Mouse (Mus musculus): ENCODE measurements around the gene Qrich2. TPM values are rescaled to one million over a fixed set of nuclear protein-coding genes. Genes with fewer than 3 reads are reported as not detected.

The Qrich2 gene
- polyA plus RNA-seq, 1 experiment from 2014 or later = not detected

DNA sequence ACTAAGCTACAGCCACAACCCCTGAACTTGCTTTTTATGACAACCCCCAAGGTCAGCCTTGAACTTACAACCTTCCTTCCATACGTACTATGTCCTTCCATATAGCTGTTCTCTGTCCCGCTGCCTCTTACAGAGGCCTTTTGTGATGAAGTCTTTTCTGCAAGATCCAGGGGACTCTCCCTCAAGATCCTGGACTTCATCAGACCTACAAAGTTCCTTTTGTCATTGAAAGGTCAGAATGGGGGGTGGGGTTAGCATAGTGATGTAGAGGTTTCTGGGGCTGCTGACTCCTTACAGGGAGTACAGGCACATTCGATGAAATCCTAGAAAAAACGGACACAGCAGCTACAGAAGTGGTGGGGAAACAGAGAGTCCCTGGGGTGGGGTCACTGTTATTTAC is 6.3 kb downstream of the Qrich2 start:
- no peak for ATAC-seq (ENCODE audit: low read depth)
- WGBS = 63% methylated on average over 4 of the region's 4 CpGs
- no peak overlapping the region for H3K4me3 ChIP-seq (ENCODE audit: low read length)

DNA sequence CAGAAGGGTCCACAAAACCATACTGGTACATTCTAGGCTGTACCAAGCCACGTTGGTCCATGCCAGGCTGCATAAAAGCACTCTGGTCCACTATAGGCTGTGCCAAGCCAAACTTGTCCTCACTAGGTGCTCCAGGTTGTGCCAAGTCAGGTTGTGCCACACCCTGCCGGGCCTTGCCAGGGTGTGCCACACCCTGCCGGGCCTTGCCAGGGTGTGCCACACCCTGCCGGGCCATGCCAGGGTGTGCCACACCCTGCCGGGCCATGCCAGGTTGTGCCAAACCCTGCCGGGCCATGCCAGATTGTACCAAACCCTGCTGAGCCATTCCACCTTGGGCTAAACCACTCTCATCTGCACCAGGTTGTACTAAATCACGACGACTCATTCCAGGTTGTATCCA is 9.8 kb downstream of the Qrich2 start:
- Histone ChIP-seq H3K27me3 (ENCODE audit: control insufficient read depth, insufficient read depth, low read depth, low read length) (no peaks in the 10 kb centered on the region), H3K9ac (ENCODE audit: low read length) (no peak overlapping the region), H3K4me2 (ENCODE audit: low read depth, low read length) (no peak overlapping the region), H3K36me3 (ENCODE audit: control insufficient read depth, insufficient read depth, low read length) (no peaks in the 10 kb centered on the region), H3K27ac (ENCODE audit: low read length) (no peak overlapping the region), H3K4me1 (replicated peaks; ENCODE audit: control insufficient read depth, insufficient read depth, low read length) (no peaks in the 10 kb centered on the region), H3K4me3 (ENCODE audit: low read length) (no peak overlapping the region), H3K9me3 (ENCODE audit: control insufficient read depth, low read length) (no peaks in the 10 kb centered on the region)
- 77% methylated on average over 8 of the region's 8 CpGs for WGBS
- no peak for ATAC-seq (ENCODE audit: low read depth)

More for the DNA sequence above, 6.3 kb downstream of the Qrich2 start:
- Histone ChIP-seq H3K4me1 (replicated peaks; ENCODE audit: control insufficient read depth, insufficient read depth, low read length) (no peaks in the 10 kb centered on the region), H3K27me3 (ENCODE audit: control insufficient read depth, insufficient read depth, low read depth, low read length) (no peaks in the 10 kb centered on the region), H3K9ac (ENCODE audit: low read length) (no peak overlapping the region), H3K36me3 (ENCODE audit: control insufficient read depth, insufficient read depth, low read length) (no peaks in the 10 kb centered on the region), H3K27ac (ENCODE audit: low read length) (no peak overlapping the region), H3K9me3 (ENCODE audit: control insufficient read depth, low read length) (no peaks in the 10 kb centered on the region), H3K4me2 (ENCODE audit: low read depth, low read length) (no peak overlapping the region)

DNA sequence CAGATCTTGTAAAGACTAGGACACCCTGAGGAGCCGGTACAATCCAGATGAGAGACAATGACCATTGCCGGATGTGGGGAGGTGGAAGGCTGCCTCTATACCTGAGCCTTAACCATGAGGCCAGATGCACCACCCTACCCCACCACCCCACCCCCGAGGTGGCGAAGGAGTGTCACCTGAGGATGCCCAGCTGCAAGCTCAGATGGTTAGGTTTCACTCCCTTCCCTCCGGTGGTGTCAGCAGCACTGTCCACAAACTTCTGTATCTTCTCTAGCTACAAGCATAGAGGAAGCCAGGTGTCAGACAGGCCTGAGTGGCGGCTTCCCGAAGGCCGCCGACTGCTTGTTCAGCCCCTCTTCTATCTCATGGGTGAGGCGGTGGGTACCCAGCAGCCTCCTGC is 12.2 kb downstream of the Qrich2 start:
- ATAC-seq (ENCODE audit: low read depth) = 0 out of 2 replicates have a peak, but pooled peaks have one; percentile 28
- H3K4me1 ChIP-seq (replicated peaks; ENCODE audit: control insufficient read depth, insufficient read depth, low read length) = no peaks in the 10 kb centered on the region
- WGBS = 85% methylated on average over 10 of the region's 10 CpGs
- no peaks in the 10 kb centered on the region for H3K27me3 ChIP-seq (ENCODE audit: control insufficient read depth, insufficient read depth, low read depth, low read length)
- H3K27ac ChIP-seq (ENCODE audit: low read length) = no peak overlapping the region
- no peaks in the 10 kb centered on the region for H3K9me3 ChIP-seq (ENCODE audit: control insufficient read depth, low read length)
- no peak overlapping the region for H3K9ac ChIP-seq (ENCODE audit: low read length)
- H3K4me2 ChIP-seq (ENCODE audit: low read depth, low read length) = no peak overlapping the region
- H3K36me3 ChIP-seq (ENCODE audit: control insufficient read depth, insufficient read depth, low read length) = no peaks in the 10 kb centered on the region
- no peak overlapping the region for H3K4me3 ChIP-seq (ENCODE audit: low read length)

DNA sequence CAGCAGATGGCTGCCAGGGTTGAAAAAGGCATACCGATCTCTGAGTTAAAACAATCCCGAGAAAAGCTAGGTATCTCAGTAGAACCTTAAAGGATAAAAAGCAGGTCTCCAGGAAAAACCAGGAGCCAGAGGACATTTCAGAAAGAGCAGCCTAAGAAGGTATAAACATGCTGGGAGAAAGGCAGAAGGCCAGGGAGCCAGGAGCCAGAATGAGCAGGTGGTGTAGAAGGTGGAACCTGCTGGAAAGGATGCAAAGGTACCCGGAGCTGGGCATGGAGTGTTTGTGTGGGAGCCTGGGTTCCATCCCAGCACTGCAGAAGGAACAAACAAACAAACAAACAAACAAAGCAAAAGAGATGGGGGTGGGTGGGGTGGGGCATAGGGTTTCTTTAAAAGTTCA is 16.7 kb downstream of the Qrich2 start:
- WGBS = 88% methylated on average over 3 of the region's 3 CpGs
- H3K9ac ChIP-seq (ENCODE audit: low read length) = no peak overlapping the region
- H3K27me3 ChIP-seq (ENCODE audit: control insufficient read depth, insufficient read depth, low read depth, low read length) = peaks cover 9% of the 10 kb centered on the region; the same call in 1 of the 2 replicates
- no peaks in the 10 kb centered on the region for H3K36me3 ChIP-seq (ENCODE audit: control insufficient read depth, insufficient read depth, low read length)
- H3K4me3 ChIP-seq (ENCODE audit: low read length) = no peak overlapping the region
- no peak overlapping the region for H3K4me2 ChIP-seq (ENCODE audit: low read depth, low read length)
- no peaks in the 10 kb centered on the region for H3K9me3 ChIP-seq (ENCODE audit: control insufficient read depth, low read length)
- H3K4me1 ChIP-seq (replicated peaks; ENCODE audit: control insufficient read depth, insufficient read depth, low read length) = peaks cover 6% of the 10 kb centered on the region; the same call in 1 of the 2 replicates
- ATAC-seq (ENCODE audit: low read depth) = no peak
- no peak overlapping the region for H3K27ac ChIP-seq (ENCODE audit: low read length)

DNA sequence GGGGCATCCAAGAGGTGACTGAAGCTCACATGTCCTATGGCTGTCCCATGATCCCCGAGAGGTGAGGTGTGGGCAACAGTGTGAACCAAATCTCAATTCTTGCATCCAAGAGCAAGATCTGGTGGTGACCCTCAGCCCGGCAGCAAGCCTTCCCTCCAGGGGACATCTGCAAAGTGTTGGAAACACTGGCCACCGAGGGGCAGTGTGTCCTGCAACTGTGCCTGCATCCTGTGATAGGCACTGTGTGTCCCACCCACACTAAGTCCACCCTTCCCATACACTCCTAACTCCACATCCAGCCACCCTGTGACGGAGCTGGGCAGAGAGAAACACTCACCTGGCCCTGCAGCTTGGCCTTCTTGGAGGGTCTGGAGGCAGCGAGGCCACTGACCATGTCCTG is 18.2 kb downstream of the Qrich2 start:
- H3K4me1 ChIP-seq (replicated peaks; ENCODE audit: control insufficient read depth, insufficient read depth, low read length) = peaks cover 6% of the 10 kb centered on the region; the same call in 1 of the 2 replicates
- no peak for ATAC-seq (ENCODE audit: low read depth)
- no peaks in the 10 kb centered on the region for H3K9me3 ChIP-seq (ENCODE audit: control insufficient read depth, low read length)
- 63% methylated on average over 5 of the region's 5 CpGs for WGBS
- H3K27ac ChIP-seq (ENCODE audit: low read length) = no peak overlapping the region
- no peak overlapping the region for H3K9ac ChIP-seq (ENCODE audit: low read length)
- H3K4me3 ChIP-seq (ENCODE audit: low read length) = no peak overlapping the region
- H3K4me2 ChIP-seq (ENCODE audit: low read depth, low read length) = no peak overlapping the region
- peaks cover 9% of the 10 kb centered on the region; the same call in 1 of the 2 replicates for H3K27me3 ChIP-seq (ENCODE audit: control insufficient read depth, insufficient read depth, low read depth, low read length)
- no peaks in the 10 kb centered on the region for H3K36me3 ChIP-seq (ENCODE audit: control insufficient read depth, insufficient read depth, low read length)

DNA sequence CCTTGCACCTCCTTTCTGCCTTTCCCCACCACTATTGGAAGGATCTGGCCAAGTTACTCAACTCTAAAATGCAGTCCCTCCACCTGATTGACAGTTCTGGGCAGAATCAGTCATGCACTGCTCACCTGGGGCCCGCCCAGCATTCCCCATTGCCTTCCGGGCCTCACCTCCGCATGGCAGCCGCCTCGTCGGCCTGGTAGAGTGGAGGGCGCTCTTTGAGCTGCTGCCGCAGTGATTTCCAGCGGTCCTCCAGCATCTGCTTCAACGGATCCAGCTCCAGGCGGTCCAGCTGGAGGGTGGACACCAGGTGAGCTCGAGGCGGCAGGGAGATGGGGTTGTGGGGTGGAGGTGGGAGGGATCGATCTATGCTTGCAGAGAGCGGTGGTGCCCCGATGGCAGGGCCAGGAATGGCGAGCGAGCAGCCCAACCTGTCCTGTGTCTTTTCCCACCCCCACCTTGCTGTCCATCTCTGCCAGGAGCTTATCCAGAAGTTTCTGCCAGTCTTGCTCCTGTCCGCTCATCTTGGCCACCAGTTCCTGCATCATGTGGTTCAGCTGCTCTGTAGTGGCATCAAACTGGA is 19.6 kb downstream of the Qrich2 start:
- Histone ChIP-seq H3K9me3 (ENCODE audit: control insufficient read depth, low read length) (no peaks in the 10 kb centered on the region), H3K9ac (ENCODE audit: low read length) (peak overlapping the region; percentile 59), H3K4me1 (replicated peaks; ENCODE audit: control insufficient read depth, insufficient read depth, low read length) (peaks cover 6% of the 10 kb centered on the region; the same call in 1 of the 2 replicates), H3K27ac (ENCODE audit: low read length) (no peak overlapping the region), H3K36me3 (ENCODE audit: control insufficient read depth, insufficient read depth, low read length) (no peaks in the 10 kb centered on the region), H3K27me3 (ENCODE audit: control insufficient read depth, insufficient read depth, low read depth, low read length) (peaks cover 9% of the 10 kb centered on the region; the same call in 1 of the 2 replicates), H3K4me2 (ENCODE audit: low read depth, low read length) (peak overlapping the region; percentile 36), H3K4me3 (ENCODE audit: low read length) (no peak overlapping the region)
- ATAC-seq (ENCODE audit: low read depth) = no peak; the same call in 1 of the 2 replicates
- 9% methylated on average over 19 of the region's 19 CpGs for WGBS

DNA sequence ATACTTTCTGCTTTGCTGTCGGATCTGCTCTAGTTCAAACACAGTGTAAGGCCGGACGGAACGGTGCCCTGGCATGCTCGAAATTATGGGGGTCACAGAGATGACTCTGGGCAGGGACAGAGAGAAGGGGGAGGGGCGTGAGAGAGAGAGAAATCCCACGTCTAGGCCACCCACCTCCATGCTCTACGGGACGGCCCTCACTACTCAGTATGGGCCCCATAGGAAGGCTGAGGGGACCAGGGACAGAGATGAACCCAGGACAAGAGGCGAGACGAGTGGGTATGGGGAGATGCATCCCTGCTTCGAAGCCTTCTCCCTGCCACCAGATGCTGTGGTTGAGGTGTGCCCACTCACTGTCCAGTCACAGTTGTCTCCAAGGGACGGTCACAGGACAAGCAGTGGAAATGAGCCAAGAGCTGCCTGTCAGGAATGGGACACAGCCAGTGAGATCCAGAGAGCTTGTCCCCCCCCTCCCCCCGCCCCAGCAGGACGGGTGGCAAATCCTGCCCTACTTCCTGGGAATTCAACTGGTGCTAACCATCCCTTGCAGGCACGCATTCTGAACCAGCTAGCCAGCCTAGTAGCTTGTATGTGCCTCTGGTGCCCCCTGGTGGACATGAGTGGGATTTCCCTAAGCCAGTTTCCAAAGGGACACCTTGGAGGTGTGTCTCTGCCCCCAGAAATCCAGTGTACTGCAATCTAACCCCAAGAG is 20.3 kb downstream of the Qrich2 start:
- Histone ChIP-seq H3K27me3 (ENCODE audit: control insufficient read depth, insufficient read depth, low read depth, low read length) (peaks cover 9% of the 10 kb centered on the region; the same call in 1 of the 2 replicates), H3K36me3 (ENCODE audit: control insufficient read depth, insufficient read depth, low read length) (no peaks in the 10 kb centered on the region), H3K9ac (ENCODE audit: low read length) (0 out of 2 replicates have a peak overlapping the region, but pooled peaks have one; percentile 22), H3K4me2 (ENCODE audit: low read depth, low read length) (no peak overlapping the region), H3K4me1 (replicated peaks; ENCODE audit: control insufficient read depth, insufficient read depth, low read length) (peaks cover 6% of the 10 kb centered on the region; the same call in 1 of the 2 replicates), H3K27ac (ENCODE audit: low read length) (no peak overlapping the region), H3K9me3 (ENCODE audit: control insufficient read depth, low read length) (no peaks in the 10 kb centered on the region), H3K4me3 (ENCODE audit: low read length) (no peak overlapping the region)
- ATAC-seq (ENCODE audit: low read depth) = peak; percentile 75
- 16% methylated on average over 16 of the region's 16 CpGs for WGBS

DNA sequence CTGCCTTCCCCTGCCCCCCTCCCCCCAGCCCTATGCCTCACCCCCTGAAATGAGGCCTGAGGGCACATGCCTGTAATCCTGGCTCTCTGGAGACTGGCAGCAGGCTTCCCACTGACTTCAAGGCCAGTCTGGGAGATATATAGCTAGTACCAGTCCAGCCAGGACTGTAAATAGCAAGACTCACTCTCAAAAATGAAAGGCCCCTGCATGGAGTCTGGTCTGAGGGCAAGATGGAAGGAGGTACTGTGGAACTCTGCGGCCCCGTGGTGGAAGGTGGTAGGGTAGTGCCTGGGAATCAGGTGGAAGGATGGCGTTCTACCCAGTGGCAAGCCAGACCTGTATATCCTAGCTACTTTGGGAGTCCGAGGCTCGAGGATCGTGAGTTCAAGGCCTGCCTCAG is 22.1 kb downstream of the Qrich2 start:
- H3K9ac ChIP-seq (ENCODE audit: low read length) = no peak overlapping the region
- H3K36me3 ChIP-seq (ENCODE audit: control insufficient read depth, insufficient read depth, low read length) = no peaks in the 10 kb centered on the region
- no peak overlapping the region for H3K4me3 ChIP-seq (ENCODE audit: low read length)
- WGBS = 81% methylated on average over 6 of the region's 6 CpGs
- ATAC-seq (ENCODE audit: low read depth) = no peak
- H3K9me3 ChIP-seq (ENCODE audit: control insufficient read depth, low read length) = no peaks in the 10 kb centered on the region
- H3K4me2 ChIP-seq (ENCODE audit: low read depth, low read length) = no peak overlapping the region
- no peak overlapping the region for H3K27ac ChIP-seq (ENCODE audit: low read length)
- peaks cover 9% of the 10 kb centered on the region; the same call in 1 of the 2 replicates for H3K27me3 ChIP-seq (ENCODE audit: control insufficient read depth, insufficient read depth, low read depth, low read length)
- H3K4me1 ChIP-seq (replicated peaks; ENCODE audit: control insufficient read depth, insufficient read depth, low read length) = peaks cover 9% of the 10 kb centered on the region; the same call in 1 of the 2 replicates

DNA sequence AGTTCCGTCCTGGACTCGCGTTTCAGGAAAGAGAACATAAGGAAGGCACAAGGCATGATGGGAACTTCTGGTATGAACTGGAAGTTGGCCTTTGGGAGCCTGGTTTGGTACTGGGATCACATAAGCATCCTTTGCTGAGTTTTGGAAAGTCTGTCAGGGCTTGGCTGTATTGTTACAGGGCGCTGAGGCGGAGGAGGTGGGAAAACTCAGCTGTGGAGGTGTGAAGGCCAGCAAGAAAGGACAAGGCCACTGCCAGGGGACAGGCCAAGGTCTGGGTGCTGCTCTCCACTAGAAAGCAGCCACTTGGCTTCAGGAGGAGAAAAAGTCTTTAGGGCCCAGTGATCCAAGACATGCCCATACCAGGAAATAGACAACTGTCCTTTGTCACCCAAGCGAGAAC is 22.7 kb downstream of the Qrich2 start:
- no peaks in the 10 kb centered on the region for H3K9me3 ChIP-seq (ENCODE audit: control insufficient read depth, low read length)
- peaks cover 9% of the 10 kb centered on the region; the same call in 1 of the 2 replicates for H3K27me3 ChIP-seq (ENCODE audit: control insufficient read depth, insufficient read depth, low read depth, low read length)
- H3K4me2 ChIP-seq (ENCODE audit: low read depth, low read length) = no peak overlapping the region
- no peak overlapping the region for H3K4me3 ChIP-seq (ENCODE audit: low read length)
- no peak overlapping the region for H3K9ac ChIP-seq (ENCODE audit: low read length)
- no peak for ATAC-seq (ENCODE audit: low read depth)
- H3K36me3 ChIP-seq (ENCODE audit: control insufficient read depth, insufficient read depth, low read length) = no peaks in the 10 kb centered on the region
- H3K4me1 ChIP-seq (replicated peaks; ENCODE audit: control insufficient read depth, insufficient read depth, low read length) = peaks cover 9% of the 10 kb centered on the region; the same call in 1 of the 2 replicates
- WGBS = 80% methylated on average over 6 of the region's 6 CpGs
- no peak overlapping the region for H3K27ac ChIP-seq (ENCODE audit: low read length)
